Mouse (Mus musculus) hindlimb bud, embryonic 11.5 days (tissue): ENCODE measurements at regions not wholly inside any gene's neighbourhood (a gene's known extent, or its start where the extent isn't known, plus 50 kb on each side); places are given as distances from the start of the nearest gene placed in this dataset.

Experiments used
- DNase-seq: peaks from one replicate; pipeline ENCODE4 v3.0.0-alpha.2; 2012; ENCODE audit warnings: low read depth, low spot score; ENCODE audit errors: extremely low spot score

DNA sequence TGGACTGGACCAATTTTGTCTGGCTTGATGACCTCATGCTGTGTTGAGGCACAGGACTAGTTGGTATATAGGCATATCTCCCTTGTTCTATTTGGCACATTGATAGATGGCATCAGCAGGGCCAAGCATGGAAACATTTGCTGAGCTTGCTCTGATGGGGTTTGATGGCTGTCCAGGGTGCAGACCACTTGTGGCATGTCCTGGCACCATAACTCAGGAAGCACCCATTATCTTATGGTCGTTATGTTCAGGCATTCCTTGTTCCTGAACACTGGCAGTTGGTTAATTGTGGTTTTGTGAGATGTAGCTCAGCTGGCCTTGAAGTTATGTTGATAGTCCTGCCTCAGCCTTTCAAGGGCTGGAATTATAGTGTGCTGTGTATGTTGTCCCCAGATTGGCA, 1193.4 kb upstream of the A1bg start:
- no peak for DNase-seq

DNA sequence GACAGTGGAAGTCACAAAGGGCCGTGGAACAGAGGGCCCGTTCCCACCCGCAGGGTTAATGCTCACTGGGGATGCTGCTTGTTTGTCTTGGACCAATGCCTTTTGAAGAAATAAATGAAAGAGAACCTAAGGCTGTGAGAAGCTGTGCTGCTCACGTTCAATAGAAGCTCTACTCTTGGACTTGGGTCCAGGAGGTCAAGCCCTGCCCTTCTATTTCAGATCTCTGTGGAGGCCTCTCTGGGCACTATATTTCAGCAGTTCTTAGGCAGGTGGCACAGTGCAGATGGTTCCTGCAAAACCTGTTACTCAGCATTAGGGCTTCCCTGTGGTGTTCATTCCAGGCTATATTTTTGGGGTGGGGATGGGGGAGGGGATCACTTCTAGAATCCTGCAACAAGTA, 1192.0 kb upstream of the A1bg start:
- no peak for DNase-seq

DNA sequence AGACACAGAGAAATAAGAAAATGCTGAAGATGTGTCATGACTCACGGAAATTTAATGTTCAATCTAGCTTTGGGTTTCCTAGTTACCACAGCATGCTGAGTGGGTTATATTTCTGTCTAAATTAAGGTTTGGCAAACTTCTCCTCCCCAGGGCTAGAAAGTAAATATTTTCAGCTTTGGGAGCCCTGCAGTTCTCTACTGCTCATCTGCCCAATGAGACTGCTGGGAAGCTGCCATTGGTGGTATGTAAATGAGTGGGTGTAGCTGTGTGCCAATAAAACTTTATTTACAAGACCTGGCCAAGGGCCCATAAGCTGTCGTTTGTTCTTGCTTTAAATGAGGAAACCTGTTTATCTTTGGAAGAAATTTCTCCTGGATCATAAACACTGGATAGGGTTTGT, 1189.3 kb upstream of the A1bg start:
- DNase-seq, result no peak

DNA sequence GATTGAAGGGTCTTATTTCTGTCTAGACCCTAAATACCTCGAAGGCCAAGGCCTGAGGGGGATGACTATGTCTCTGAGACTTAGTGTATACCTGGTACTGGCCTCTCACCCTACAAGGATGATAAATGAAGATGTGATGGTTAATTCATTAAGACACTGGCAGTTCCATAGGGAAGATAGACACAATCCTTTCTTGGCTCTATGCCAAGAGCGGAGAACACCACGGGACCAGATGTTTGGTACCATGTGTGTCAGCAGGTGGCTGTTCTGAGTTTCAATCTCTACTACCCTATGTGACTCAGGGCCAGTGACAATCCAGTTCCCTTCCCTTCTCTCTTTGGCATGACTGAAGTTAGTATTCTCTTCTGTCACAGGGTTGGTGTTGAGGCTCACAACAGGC, 1185.2 kb upstream of the A1bg start:
- DNase-seq, result no peak

DNA sequence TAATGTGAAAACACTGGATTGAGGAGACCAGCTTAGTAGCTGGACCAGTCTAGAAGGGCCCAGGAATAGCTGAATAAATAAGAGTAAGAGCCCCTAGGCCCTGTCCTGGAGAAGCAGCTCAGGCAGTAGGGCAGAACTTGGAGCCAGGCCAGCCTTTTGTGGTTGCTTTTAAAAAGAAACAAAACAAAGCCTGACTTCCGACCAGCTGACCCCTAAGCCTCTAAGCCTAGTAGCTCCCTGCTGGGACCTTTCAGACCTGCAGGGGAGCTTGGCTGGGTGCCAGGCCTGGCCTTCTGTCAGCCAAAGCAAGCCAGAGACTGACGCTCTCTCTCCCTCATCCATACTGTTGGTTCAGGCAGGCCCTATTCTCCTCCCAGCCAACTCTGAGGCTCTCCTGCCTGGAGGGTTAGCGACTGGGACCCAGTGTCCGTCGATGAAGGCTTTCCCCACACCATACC, 1183.7 kb upstream of the A1bg start:
- DNase-seq, result no peak

GRCm38 (mm10) chr15:62105483-62105882, 1182.7 kb upstream of the A1bg start:
- no peak for DNase-seq

DNA sequence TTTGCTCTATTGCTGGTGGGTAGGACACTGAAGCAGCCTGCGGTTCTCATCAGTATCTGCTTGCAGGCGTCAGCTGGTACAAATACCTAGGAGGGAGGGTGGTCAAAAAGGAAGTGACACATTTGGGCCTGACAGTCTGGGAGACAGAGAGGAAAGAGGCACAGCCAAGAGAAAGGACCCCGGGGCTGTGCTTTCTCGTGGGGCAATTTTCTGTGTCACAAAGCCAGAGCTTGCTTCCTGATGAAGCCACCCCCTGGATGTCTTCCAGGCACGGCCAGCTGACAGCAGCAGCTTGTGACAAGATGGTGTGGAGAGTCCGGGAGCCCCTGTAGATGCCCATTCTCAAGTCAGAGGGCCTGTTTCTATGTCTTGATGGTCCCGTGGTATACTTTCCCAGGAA, 1181.8 kb upstream of the A1bg start:
- DNase-seq, result no peak

DNA sequence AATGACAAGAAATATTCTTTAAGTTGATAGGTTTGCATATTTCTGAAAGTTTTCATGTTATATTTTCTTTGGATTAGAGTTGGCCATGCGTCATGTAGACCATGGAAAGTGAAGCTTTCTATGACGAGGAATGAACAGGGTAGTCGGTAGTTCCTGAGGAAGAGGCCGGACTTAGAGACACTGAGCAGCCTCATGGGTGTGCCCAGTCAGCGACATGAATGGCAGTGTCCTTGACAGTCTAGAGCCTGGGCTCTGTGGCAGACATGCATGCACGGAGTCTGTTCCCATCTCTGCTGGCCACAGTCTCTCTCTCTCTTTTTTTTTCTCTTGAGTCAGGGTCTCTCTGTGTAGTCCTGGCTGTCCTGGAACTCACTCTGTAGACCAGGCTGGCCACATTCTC, 1176.9 kb upstream of the A1bg start:
- DNase-seq, result no peak

DNA sequence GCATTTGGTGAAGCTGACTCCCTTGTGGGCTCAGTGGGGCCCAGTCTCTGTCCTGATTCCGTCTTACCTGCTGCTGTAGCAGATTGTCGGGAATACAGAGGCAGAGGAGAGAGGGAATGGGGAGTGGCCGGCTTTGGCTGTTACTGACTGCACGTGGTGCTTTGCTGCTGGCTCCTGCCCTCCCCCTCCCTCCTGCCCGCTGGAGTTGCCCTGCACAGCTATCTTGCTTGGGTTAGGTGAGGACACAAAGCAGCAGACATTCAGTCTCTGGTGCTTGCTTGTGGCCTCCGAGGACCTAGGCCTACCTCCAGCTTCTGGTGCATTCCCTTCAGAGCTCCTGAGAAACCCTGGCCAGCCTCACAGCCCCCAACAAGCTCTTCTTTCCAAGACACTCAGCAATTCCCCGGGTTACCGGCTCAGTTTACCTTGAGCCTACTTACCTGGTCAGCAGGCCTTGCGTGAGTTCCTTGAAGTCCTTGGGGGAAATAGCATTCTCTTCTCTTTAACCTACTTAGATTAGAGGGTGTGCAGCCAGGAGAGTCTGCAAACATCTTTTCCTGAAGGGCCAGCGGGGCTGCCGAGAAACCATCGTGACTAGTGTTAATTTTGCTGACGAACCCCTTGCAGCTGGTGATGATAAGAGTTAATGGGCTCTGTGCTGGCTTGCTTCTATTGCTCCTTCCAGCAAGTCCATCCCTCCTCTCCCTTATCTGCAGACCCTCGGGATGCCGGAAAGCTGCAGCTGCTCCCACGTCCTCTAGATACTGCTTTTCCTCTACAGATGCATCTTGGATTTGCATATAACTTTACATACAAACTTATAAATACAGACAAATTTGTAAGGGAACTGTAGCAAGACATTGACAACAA, 1176.2 kb upstream of the A1bg start:
- DNase-seq, result no peak

DNA sequence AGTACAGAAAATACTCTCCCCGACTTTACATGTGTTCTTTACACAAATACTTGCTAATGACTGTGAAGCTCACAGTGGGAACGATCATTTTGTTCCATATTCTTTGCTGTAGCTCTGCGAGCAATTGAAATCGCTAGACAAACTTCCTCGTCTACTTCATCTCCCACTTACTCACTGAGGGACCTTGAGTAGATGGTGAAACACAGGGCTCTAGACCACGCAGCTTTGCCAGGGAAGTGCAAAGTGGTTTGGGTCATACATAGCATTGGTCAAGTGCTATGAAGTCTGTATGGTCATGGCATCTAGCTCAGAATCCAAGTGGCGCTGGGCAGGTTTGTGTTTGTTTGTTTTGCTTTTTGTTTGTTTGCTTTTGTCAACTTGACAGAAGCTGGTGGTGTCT, 1174.0 kb upstream of the A1bg start:
- DNase-seq, result no peak

GRCm38 (mm10) chr15:62095198-62095597, 1172.4 kb upstream of the A1bg start:
- DNase-seq, result no peak

- DNase-seq, result no peak
Observed at GRCm38 (mm10) chr15:62093672-62094071, 1170.9 kb upstream of the A1bg start.

DNA sequence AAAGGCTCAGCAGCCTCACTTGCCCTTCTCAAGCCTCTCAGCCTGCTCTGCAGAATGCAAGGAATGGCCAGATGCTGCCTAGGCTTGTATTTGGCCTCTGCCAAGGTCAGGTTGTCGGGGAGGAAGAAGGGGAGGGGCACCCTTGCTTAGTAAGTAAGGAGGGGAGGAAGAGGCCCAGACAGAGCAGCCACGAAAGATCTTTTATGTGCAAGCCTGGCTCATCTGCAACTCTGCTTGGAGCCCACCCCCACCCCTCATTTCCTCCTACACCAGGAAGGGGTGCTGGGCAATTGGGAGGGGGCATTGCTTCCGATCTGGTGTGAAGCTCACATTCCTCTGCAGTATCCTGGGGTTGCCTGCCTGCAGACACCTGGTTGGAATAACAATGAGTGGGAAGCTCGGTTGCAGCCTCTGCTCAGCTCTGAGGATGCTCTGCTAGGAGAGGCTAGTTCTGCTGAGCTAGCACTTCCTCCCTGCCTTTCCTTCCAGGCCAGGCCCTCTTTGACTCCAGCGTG, 1169.9 kb upstream of the A1bg start:
- no peak for DNase-seq

DNA sequence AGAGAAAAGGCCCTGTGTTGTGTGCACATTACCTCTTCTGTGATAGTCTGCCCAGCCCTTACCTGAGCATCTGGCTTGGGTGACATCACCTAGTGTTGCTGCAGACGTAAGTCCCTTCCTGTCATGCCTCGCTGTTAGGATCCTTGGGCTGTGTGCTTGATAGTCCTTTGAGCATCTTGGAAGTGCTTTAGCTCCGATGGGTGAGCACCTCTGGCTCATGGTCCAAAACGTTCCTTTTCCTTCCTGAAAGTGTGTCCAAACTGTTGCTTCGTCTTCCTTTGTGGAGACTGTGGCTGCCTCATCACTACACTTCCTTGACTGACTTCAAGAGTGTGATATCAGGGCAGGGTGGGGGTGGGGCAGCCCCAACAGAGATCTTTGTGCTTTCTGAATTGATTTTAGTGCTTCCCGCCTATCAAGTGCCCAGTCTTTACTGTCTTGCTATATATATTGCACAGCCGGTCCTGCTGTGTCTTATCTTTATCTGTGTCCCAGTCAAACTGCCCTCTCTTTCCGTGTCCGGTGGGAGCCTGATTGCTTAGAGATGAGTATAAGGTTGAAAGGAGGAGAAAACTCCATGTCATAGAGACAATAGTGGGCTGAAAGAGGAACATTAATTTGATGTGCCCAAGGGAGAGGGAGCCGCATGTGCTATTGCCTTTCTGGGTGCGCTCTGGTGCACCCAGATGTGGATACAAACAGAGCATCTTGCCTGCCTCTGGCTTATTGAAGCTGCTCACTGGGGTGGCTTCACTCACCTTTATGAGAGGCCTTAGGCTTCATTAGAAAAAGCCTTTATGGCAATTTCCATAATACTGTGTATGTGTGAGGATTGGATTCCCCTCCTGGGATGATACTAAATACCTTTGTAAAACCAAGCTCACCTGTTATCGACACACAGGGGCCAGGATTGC, 1169.2 kb upstream of the A1bg start:
- no peak for DNase-seq

DNA sequence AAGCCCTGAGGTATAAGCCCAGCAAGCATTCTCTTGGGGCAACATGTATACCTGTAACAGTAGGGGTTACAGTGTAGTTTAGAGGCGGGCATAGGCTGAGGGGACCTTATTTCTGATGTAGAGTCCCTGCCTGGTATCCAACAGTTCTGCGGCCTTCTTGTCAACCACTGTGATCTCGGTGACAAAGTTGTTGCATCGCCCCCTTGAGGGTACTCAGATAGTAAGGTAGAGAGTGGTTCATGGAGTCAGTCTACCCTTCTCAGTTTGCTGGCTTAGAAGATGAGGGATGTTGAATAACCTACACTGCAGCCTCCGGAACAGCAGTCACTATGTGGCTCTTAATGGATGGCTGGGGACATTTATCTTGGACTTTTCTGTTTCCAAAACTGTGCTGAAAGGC, 1168.3 kb upstream of the A1bg start:
- DNase-seq, result no peak

- no peak for DNase-seq
Observed at GRCm38 (mm10) chr15:62088341-62088740, 1165.5 kb upstream of the A1bg start.

- DNase-seq, result no peak
Observed at GRCm38 (mm10) chr15:62087755-62088154, 1164.9 kb upstream of the A1bg start.

GRCm38 (mm10) chr15:62086037-62086436, 1163.2 kb upstream of the A1bg start:
- no peak for DNase-seq

DNA sequence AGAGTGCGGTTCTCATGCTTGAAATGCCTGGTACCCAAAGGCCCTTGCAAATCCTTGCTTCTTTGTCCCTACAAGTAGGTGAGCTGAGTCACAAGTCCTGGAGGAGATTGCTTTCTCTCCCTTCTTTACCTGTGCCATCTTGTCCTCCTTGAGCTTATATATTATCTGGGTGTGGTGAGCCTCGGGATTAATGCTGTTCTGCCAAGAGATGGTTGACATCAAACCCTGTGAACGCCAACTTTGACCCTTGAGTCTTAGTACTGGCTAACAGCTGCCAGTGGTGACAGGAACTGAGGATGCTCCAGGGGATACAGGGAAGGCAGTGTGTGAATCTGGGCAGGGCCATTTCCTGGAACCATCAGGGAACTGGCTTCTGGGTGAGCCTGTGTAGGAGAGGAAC, 1160.5 kb upstream of the A1bg start:
- DNase-seq, result no peak

- no peak for DNase-seq
Observed at GRCm38 (mm10) chr15:62082539-62082938, 1159.7 kb upstream of the A1bg start.

GRCm38 (mm10) chr15:62079155-62080109, 1156.6 kb upstream of the A1bg start:
- no peak for DNase-seq
